Mouse (Mus musculus): ENCODE measurements around the gene 4930523C07Rik.

DNA sequence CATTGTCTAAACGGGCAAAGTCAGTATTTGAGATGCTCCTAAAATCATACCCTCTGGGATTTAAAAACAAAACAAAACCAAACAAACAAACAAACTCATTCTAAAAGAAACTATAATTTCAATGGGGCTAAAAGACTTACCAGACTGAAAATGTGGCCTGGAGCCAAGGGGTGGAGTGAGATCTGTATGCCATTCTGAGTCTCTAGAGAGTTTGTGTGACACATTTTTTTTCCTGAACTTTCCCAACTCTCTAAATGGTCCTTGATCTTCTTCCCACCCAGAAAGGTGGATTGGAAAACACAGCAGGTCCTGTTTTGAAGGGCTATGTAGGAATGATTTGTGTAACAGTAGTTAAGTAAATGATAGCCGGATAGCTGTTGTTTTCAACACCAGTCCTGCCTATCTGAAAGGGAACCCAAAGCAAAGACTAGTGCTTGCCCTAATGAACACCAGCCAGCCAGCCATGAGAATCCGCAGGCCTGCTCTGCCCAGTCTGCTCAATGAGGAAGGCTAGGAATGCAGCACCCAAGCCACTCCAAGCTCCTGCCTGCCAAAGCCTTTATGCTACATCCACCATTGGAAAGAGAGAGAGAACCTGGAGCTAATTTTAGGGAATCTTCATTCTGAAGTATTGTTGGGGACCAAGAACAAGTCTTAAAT lies 1.0 kb downstream of the 4930523C07Rik start:
- TF ChIP-seq POLR2A (IDR thresholded peaks at IDR 0.05; ENCODE audit: low read depth, low read length), result no peak
- TF ChIP-seq CTCF (IDR thresholded peaks at IDR 0.05; ENCODE audit: extremely low read depth, insufficient read depth, insufficient read length, insufficient replicate concordance), result no peak

Measured in spleen, adult 2 months (tissue).